Mouse (Mus musculus): ENCODE measurements at regions not wholly inside any gene's neighbourhood (a gene's known extent, or its start where the extent isn't known, plus 50 kb on each side); places are given as distances from the start of the nearest gene placed in this dataset.
"Not testable (repeated sequence)": the region's sequence is repeated elsewhere in the genome, so short reads cannot be mapped to it uniquely, and the experiment has no call there.

- no peak for DNase-seq (ENCODE audit: low spot score in 2 of 2)
These were observed 556.0 kb downstream of the Nyap2 start for GRCm38 (mm10) chr1:81632704-81633103.

GRCm38 (mm10) chr1:81637357-81637756 lies 560.6 kb downstream of the Nyap2 start:
- no peak for DNase-seq (ENCODE audit: low spot score in 2 of 2)

- DNase-seq (ENCODE audit: low spot score in 2 of 2) = no peak
These were observed 576.4 kb downstream of the Nyap2 start for GRCm38 (mm10) chr1:81652990-81653717.

GRCm38 (mm10) chr1:81661245-81661644 lies 571.7 kb upstream of the Gm9747 start:
- DNase-seq (ENCODE audit: low spot score in 2 of 2) = no peak

GRCm38 (mm10) chr1:81671142-81671541 lies 561.8 kb upstream of the Gm9747 start:
- DNase-seq (ENCODE audit: low spot score in 2 of 2) = no peak

- DNase-seq (ENCODE audit: low spot score in 2 of 2) = no peak
These were observed 561.2 kb upstream of the Gm9747 start for GRCm38 (mm10) chr1:81671725-81672124.

- DNase-seq (ENCODE audit: low spot score in 2 of 2) = no peak
These were observed 557.2 kb upstream of the Gm9747 start for GRCm38 (mm10) chr1:81675576-81676342.

GRCm38 (mm10) chr1:81677768-81678400 lies 555.0 kb upstream of the Gm9747 start:
- no peak for DNase-seq (ENCODE audit: low spot score in 2 of 2)

GRCm38 (mm10) chr1:81696129-81696528 lies 536.8 kb upstream of the Gm9747 start:
- DNase-seq (ENCODE audit: low spot score in 2 of 2) = no peak

- no peak for DNase-seq (ENCODE audit: low spot score in 2 of 2)
These were observed 523.7 kb upstream of the Gm9747 start for GRCm38 (mm10) chr1:81709169-81709568.

GRCm38 (mm10) chr1:81717091-81717490 lies 515.8 kb upstream of the Gm9747 start:
- no peak for DNase-seq (ENCODE audit: low spot score in 2 of 2)

- no peak for DNase-seq (ENCODE audit: low spot score in 2 of 2)
These were observed 514.7 kb upstream of the Gm9747 start for GRCm38 (mm10) chr1:81718233-81718632.

- no peak for DNase-seq (ENCODE audit: low spot score in 2 of 2)
These were observed 508.1 kb upstream of the Gm9747 start for GRCm38 (mm10) chr1:81724859-81725258.

GRCm38 (mm10) chr1:81726268-81727132 lies 506.4 kb upstream of the Gm9747 start:
- DNase-seq (ENCODE audit: low spot score in 2 of 2) = no peak

GRCm38 (mm10) chr1:81737111-81737833 lies 495.6 kb upstream of the Gm9747 start:
- DNase-seq (ENCODE audit: low spot score in 2 of 2) = no peak

GRCm38 (mm10) chr1:81738384-81738783 lies 494.5 kb upstream of the Gm9747 start:
- no peak for DNase-seq (ENCODE audit: low spot score in 2 of 2)

GRCm38 (mm10) chr1:81739392-81739791 lies 493.5 kb upstream of the Gm9747 start:
- no peak for DNase-seq (ENCODE audit: low spot score in 2 of 2)

GRCm38 (mm10) chr1:81739981-81740380 lies 492.9 kb upstream of the Gm9747 start:
- no peak for DNase-seq (ENCODE audit: low spot score in 2 of 2)

GRCm38 (mm10) chr1:81741882-81742281 lies 491.0 kb upstream of the Gm9747 start:
- not testable (repeated sequence) for DNase-seq (ENCODE audit: low spot score in 2 of 2)

- peak; percentile 7 for DNase-seq (ENCODE audit: low spot score in 2 of 2)
These were observed 488.4 kb upstream of the Gm9747 start for GRCm38 (mm10) chr1:81744524-81744923.

All from frontal cortex, postnatal 14 days (tissue).